Mouse (Mus musculus) left cerebral cortex, adult 8-10 months (tissue): ENCODE measurements around the gene Usp36. TPM values are rescaled to one million over a fixed set of nuclear protein-coding genes. Genes with fewer than 3 reads are reported as not detected.
A peak's percentile ranks its signal among the peaks of the same experiment; 100 is the strongest.

Source experiments
- DNase-seq, 2 experiments: peaks; one replicate each; pipeline ENCODE4 v3.0.0; 2022; ENCODE audit warnings: low spot score in 2 of 2
- total RNA-seq, 4 experiments: library from RNA; stranded (reverse); gene quantifications; 2 replicates each; pipeline ENCODE4 v1.2.4; 2022

The Usp36 gene
- total RNA-seq, 4 experiments from 2014 or later, result 29.6 to 33.3 (median 30.1) TPM

GRCm38 (mm10) chr11:118223416-118224067, 66.5 kb downstream of the Usp36 start:
- no peak for DNase-seq

- no peak for DNase-seq
Measured at GRCm38 (mm10) chr11:118222917-118223316, 67.1 kb downstream of the Usp36 start.

- no peak for DNase-seq
Measured at GRCm38 (mm10) chr11:118222351-118222885, 67.6 kb downstream of the Usp36 start.

- DNase-seq, result no peak
Measured at GRCm38 (mm10) chr11:118220561-118221262, 69.3 kb downstream of the Usp36 start.

- DNase-seq, result no peak
Measured at GRCm38 (mm10) chr11:118219066-118219465, 71.0 kb downstream of the Usp36 start.

GRCm38 (mm10) chr11:118216468-118216867, 73.6 kb downstream of the Usp36 start:
- DNase-seq, result no peak

- DNase-seq, result no peak
Measured at GRCm38 (mm10) chr11:118215928-118216458, 74.1 kb downstream of the Usp36 start.

GRCm38 (mm10) chr11:118212636-118213112, 77.4 kb downstream of the Usp36 start:
- DNase-seq, result no peak

- DNase-seq, result peak in 1 of 2 experiments; percentile 69
Measured at GRCm38 (mm10) chr11:118211749-118212635, 78.1 kb downstream of the Usp36 start.

GRCm38 (mm10) chr11:118210962-118211361, 79.1 kb downstream of the Usp36 start:
- no peak for DNase-seq

- peak in 1 of 2 experiments; percentile 89 for DNase-seq
Measured at GRCm38 (mm10) chr11:118210116-118210515, 79.9 kb downstream of the Usp36 start.

Other genes with a start within 250 kb of the Usp36 start
- gene Dnah17, start 159.6 kb downstream of the Usp36 start, total RNA-seq, result under 1 TPM; 0.07 to 0.34 (median 0.13) TPM
- 10 to 100 TPM; 62.7 to 77.3 (median 68.8) TPM for gene Cyth1, start 41.7 kb downstream of the Usp36 start, total RNA-seq
- 1 to 10 TPM in 3 of 4 experiments, under 1 TPM in 1; 0.98 to 3.2 (median 1.5) TPM for gene Cep295nl, start 52.3 kb upstream of the Usp36 start, total RNA-seq
- gene Timp2, start 65.5 kb upstream of the Usp36 start, total RNA-seq, result 100 to 1,000 TPM; 239 to 259 (median 249) TPM
- gene Lgals3bp, start 111.8 kb upstream of the Usp36 start, total RNA-seq, result 10 to 100 TPM; 20.8 to 62.8 (median 36.9) TPM
- 10 to 100 TPM; 36.6 to 40.3 (median 38.8) TPM for gene Cant1, start 128.8 kb upstream of the Usp36 start, total RNA-seq
- gene C1qtnf1, start 138.0 kb upstream of the Usp36 start, total RNA-seq, result 1 to 10 TPM; 4.4 to 5.3 (median 4.9) TPM
- 10 to 100 TPM; 12.6 to 18.2 (median 15.3) TPM for gene Engase, start 186.6 kb upstream of the Usp36 start, total RNA-seq